Mouse (Mus musculus): ENCODE measurements around the gene Gm43720.
A peak's percentile ranks its signal among the peaks of the same experiment; 100 is the strongest.
"Not testable (repeated sequence)": the region's sequence is repeated elsewhere in the genome, so short reads cannot be mapped to it uniquely, and the experiment has no call there.

Gm43720 gene

DNA sequence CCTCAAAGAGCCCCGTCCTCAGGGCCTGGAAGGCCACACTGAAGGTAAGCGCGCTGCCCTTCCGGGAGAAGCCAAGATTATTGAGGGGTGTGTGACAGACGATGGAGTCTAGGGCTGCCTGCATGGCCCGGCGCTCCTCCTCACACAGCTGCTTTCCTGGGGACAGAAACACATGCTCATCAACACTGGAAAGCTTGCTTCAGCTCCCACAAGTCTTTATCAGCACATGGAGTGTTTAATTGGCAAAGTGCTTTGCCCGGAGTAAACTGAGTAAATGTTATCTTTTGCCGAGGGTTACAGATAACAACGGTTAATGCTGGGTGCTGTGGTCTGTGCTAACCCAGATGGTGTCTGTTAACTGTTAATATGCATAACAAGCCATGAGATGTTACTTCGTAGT, 18.9 kb downstream of the Gm43720 start:
- DNase-seq, result no peak

DNA sequence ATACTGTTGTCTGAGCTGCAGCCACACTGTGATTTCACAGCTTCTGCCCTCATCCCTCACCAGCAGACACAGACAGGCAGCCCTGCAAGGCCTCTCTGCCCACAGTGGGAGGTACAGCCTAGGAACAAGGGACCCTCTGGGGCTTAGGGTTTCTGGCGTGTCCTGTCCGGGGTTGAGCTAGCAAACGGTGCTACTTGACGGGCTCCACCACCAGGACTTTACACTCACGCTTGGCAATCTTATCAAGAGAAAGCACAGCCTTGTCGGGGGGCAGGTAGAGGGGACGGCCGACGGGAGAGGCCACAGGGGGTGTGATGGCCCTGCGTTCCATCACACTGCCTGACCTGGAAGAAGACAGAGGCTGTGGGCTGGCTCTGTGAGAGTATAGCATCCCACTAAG, 19.7 kb downstream of the Gm43720 start:
- no peak for DNase-seq

DNA sequence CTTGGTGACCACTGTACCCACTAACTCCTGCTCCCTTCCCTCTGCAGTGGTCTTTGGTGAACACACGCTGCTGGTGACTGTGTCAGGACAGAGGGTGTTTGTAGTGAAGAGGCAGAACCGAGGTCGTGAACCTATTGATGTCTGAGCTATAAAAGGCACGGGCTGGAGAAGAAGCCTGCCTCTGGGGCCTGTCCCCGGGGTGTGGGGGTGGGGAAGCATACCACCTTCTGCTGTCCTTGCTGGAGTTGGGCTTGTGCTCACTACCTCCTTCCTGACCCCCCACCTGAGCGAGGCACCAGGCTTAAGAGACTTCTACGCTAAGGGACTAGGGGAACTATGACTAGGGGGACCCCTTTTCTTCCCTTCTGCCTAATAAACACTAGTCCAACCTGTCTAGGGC, 20.8 kb downstream of the Gm43720 start:
- DNase-seq, result no peak

DNA sequence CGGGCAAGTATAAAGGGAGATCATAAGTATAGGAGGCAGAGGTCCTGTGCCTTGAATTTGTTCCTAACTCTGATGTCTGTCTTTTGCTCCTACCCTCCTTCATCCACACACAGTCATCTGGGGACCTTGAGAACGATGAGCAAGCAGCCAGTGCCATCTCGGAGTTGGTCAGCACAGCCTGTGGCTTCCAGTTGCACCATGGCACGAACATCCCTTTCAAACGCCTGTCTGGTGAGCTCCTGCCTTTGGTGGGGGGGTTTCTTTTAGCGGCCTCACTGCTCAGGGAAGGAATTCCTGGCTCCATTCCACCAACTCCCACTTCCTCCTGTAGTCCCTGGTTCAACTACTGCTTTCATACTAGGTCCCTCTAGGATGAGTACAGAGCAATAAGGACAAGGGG, 21.2 kb downstream of the Gm43720 start:
- peak; percentile 56 for DNase-seq

DNA sequence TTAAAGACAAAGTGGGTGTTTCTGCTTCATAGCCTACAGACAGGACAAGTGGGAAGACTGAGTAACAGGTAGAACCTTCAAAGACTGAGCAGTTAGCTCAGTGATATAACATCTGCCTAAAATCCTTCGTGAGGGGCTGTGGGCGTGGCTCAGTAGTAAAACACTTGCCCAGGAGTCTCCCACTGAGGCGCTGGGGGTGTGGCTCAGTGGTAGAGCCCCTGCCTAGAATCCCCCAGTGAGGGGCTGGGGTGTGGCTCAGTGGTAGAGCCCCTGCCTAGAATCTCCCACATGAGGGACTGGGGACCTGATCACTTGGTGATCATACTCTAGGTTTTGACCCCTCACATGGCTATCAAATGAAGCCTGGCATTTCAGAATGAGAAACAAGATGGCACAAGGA, 21.7 kb downstream of the Gm43720 start:
- DNase-seq, result no peak

DNA sequence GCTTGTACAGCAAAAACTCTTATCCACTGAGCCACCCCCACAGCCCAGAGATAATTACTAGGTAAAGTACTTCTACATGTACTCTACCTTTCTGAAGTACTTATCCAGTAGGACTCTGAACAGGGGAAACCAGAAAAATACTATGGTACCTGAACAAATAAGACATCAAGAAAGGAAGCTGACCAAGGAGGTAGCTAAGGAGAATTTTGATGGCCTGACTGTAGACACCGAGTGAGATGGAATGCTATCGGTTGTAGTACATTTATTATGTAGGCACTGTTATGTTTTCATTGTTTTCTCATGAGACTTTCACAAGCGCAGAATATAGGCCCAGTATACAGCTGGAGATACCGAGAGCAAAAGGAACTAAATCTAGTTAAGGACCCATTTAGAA, 22.2 kb downstream of the Gm43720 start:
- DNase-seq, result no peak

DNA sequence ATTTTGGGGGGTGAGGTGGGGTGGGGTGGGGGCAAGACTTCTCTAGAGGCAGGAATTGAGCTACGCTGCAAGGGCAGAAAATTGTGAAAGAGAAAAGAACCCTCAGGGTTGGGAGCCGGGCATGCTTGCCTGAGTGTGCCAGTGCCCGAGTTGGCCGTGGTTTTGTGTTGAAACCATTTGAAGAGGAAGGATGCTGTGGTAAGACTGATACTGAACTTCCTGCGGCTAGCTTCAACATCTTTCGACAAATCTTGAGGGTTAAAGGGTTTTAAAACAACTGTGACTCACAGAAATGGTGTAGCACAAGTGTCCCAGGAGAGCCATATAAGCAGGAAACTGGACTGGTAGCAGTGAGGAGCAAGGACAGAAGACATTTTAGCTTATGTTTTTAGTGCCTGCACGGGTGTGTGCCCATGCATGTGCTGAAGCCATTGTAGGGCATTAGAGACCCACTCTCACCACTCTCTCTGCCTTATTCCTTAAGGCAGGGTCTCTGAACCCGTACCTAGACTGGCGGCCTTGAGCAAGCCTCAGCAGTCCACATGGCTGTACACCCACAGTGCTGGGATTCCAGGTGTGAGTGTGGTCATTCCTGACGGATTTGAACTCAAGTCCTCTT, 22.7 kb downstream of the Gm43720 start:
- DNase-seq, result peak; percentile 54

DNA sequence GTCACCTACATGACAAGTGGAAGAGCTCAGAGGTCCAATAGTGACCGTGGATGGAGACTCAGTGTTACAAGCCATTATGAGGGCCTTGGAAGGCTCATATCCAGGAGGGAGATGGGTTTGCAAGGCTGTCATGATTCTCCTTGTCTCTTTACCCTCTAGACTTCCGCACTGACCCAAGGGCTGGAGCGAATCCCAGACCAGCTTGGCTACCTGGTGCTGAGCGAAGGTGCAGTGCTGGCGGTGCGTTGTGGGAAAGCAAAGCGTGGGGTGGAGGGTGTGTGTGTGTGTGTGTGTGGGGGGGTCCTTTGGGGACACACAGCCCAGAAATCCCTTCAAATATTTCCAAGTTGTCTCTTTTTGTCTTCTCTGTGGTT, 23.7 kb downstream of the Gm43720 start:
- DNase-seq, result no peak

DNA sequence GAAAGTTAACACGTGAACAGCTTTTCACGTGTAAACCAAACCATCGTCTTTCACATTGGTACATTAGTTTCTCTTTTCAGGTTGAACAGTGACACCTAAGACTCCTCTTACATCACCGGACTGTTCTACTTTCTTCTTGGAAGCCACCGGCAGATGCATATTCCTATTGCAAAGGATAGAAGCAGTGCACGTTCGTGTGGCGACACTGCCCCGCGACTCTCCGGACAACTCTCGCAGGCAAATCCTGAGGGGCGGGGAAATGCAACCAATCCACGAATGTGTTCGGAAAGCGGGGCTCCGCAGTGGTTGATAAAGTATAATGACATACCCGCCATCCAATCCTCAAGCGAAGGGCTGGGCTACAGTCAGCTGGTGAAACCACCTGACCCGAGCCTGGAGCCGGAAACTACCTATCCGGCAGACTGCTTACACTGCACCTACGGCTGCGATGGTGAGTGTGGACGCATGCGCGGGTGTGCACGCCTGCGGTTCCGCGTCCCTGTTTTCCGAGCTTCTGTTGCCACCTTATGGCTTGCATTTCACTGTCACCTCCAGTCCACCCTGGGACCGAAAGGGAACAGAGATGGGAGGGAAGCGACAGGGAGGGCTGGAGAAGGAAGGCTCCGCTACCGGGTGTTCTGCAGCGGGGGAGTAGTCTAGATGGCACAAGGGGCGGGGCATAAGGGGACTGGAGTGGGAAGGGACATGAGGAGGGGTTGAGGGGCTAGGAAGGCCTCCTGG, 24.2 kb downstream of the Gm43720 start, which contains the start of gene Lamtor4:
Gene Lamtor4, plus strand, starts transcription at position 130 of the 741 bp plus-strand sequence.
- peak; percentile 98 for DNase-seq

DNA sequence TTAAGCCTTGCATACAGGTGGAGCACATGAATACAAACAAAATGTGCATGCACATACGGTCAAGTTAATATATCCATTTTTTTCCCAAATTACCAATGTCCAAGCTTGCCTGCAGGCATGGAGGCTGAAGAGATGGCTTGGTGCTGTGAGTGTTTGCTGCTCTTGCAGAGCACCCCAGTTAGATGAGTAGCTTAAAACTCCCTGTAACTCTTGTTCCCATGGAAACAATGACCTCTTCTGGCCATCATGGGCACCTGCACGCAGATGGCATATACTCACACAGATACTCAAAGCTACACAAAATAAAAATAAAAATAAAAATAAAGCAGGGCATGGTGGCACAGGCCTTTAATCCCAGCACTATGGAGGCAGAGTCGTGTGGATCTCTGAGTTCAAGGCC, 26.7 kb downstream of the Gm43720 start:
- DNase-seq, result no peak

DNA sequence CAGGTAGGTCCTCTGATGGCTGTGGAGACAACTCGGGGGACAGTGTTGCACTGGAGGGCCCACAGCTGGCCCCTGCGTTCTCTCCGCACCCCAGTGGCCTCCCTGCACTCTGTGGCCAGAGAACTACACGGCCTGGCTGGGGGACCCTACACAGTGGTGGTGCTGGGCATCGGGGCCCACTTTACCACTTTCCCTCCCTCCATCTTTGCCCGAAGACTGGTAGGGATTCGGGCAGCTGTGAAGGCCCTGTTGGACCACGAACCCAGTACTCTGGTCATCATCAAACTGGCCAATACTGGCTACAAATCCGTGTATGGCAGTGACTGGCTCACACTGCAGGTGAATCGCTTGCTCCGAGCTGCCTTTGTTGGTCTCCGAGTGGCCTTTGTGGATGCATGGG, 28.6 kb downstream of the Gm43720 start:
- DNase-seq, result no peak

DNA sequence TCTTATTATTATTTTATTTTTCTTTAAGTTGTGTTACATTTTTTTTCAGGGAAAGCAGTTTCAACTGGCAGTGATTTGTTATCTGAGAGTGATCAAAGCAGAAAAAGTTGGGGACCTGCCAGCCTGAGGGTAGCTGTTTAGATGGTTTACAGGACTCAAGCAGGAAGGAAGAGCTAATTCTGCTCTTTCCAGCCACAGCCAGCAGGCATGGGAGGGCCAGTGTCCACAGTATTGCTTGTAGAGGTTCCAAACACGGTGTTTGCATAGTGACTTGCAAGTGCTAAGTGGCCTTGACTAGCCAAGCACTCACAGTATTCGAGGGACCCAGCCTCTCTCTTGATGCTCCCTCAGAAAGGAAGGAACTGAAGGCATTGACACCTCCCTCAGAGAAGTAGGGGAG, 38.2 kb downstream of the Gm43720 start:
- DNase-seq, result no peak

DNA sequence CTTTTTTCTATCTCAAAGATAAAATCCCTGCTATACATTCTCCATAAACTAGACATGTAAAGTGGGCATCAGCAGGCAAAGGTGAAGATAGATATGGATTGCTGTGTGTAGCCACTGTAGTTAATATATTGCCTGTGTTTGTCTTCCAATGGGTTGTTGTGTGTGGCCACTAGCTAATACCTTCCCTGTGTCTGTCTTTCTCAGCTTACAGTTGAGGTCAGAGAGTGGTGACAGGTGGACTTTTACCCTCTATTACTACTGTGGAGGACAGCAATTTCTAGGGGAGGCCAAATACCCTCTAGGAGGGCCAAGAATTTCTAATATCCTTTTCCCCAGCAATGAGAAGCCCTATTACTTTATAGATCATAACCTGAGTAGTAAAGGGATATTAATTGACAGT, 45.5 kb downstream of the Gm43720 start:
- no peak for DNase-seq

DNA sequence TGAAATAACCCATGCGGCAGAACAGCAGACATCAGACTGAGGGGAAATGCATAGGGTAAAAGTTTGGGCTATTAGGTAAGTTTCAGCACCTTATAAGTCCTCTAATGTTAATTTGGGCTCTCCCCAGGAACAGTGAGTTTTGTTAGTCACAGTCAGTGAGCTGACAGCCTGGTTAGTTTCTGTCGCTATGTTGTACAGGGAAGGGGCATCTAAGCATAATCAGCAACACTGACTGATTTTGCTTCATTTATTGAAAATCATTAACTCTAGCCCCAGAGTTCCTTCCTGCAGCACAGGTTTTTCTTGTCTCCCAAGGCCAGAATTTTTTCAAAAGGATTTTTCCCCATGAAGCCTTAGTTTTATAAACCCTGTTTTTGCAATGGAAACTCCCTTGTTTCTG, 46.0 kb downstream of the Gm43720 start:
- no peak for DNase-seq

DNA sequence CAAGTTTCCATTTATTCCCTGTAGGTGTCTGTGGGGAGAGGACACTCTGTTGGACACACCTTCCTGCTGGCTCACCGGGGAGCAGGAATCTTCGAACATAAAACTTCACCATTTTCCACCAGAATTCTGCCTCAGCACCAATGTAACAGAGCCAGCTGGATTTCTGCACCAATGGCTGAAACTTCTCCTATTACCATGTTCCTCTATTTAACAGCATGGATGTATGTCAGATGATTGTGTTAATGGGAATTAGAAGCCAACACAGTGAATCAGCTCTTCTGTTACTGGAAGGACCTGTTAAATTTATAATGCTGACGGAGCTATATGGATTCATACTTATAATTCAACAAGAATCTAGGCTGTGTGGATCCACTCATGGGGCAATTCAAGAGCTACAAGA, 50.2 kb downstream of the Gm43720 start:
- no peak for DNase-seq

DNA sequence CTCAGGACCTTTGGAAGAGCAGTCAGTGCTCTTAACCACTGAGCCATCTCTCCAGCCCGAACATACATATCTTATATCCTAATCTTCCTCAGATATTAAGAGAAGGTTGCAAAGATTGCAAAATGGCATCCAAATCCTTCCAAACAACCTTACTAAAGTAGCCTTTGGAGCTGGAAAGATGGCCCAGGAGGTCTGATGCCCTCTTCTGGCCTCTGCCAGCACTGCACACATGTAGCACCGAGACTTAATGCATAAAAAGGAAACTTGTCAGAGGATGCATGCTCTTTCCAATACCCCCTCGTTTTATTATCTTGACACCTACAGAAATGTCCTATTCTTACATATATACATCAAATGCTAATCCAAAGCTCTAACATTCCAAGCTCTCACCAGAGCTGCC, 51.7 kb downstream of the Gm43720 start:
- DNase-seq, result no peak

DNA sequence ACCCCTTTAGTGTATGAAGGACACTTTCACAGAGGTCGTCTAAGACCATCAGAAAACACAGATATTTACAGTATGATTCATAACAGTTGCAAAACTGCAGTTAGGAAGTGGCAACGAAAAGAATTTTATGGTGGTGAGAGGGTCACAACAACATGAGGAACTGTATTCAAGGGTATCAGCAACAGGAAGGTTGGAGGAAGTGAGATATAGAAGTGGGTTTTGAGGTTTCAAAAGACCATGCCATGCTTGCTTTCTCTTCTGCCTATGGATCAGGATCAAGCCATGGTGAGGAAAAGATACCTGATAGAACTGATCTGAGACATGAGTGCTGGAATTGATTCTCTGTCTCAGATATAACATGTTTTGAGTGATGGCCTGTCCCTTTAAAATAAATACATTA, 52.4 kb downstream of the Gm43720 start:
- no peak for DNase-seq

DNA sequence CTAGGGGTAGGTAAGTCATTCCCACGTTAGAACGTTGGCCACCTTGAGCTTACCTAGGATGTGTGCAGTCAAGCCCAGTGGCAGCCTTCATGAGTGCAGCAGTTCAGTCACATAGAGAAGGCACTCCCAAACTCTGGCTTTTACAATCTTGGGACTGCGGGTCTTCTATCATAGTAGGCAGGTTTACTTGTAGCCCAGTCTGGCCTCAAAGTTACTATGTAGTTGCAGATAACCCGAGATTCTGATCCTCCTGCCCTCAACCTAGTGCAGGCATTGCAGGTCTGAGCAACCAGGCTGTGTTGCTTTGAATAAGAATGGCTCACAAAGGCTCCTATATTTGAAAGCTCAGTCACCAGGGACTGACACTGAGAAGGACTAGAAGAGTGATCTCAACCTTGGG, 53.3 kb downstream of the Gm43720 start:
- DNase-seq, result no peak

DNA sequence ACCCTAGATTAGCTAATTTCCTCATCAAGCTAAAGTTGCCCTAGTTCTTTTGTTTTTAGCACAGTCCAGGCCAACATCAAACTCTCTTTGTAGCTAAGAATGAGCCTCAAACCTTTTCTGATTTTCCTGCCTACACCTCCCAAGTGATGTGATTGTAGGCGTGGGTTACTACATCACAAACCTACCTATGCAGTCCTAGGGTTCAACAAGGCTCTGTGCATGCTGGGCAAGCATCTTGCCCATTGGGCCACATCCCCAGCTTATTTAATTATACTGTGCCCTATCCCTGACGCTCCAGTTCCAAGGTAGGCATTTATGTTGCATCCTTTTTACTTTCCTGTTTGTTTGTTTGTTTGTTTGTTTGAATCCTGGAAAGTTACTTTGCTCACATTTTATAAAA, 54.1 kb downstream of the Gm43720 start, which contains the start of gene Nxpe5:
Gene Nxpe5, plus strand, starts transcription at position 199 of the 400 bp plus-strand sequence.
- no peak for DNase-seq

DNA sequence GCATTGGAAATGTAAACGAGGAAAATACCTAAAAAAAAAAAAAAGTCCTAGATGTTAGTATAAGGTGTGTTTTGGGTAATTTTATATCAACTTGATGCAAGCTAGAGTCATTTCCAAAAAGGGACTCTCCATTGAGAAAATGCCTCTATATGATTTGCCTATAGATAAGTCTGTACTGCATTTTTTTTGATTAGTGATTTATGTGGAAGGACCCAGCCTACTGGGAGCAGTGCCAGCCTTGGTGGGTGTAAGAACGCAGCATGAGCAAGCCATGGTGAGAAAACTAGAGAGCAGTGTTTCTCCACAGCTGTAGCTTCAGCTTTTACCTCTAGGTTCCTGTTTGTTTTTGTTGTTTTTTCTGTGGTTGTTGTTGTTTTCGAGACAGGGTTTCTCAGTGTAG, 56.5 kb downstream of the Gm43720 start:
- no peak for DNase-seq

DNA sequence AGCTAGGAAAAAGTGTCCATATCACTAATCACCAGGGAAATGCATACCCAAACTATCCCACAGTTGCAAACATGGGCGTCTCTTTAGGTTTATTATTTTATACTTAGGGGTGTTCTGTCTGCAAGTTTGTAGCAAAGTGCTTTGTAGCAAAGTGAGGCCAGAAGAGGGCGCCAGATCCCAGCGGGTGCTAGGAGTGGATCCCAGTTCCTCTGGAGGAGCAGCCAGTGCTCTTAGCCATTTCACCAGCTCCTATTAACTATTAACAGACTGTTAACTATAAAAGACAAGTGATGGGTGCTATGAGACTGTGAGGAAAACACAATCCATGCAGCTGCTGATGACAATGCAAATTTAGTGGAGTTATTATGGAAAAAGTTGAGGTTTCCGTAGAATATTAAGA, 57.6 kb downstream of the Gm43720 start:
- peak; percentile 70 for DNase-seq

DNA sequence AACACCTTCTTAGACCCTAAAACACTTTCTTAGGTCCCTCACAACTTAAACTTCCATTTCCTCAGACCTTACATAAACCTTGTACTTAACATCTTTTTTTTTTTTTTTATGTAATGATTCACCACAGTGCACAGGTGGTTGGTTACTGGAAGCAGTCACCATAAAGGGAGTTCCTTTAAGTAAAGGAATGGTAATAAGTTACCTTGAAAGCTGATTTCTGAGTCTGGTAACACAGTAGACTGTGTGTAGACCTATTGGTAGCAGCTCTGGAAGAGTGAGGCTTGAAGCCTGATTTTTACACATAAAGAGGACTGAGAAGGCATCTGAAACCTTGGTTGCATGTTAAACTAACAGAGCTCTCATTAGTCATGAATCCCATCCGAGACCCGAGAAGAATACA, 59.9 kb downstream of the Gm43720 start:
- DNase-seq, result no peak

DNA sequence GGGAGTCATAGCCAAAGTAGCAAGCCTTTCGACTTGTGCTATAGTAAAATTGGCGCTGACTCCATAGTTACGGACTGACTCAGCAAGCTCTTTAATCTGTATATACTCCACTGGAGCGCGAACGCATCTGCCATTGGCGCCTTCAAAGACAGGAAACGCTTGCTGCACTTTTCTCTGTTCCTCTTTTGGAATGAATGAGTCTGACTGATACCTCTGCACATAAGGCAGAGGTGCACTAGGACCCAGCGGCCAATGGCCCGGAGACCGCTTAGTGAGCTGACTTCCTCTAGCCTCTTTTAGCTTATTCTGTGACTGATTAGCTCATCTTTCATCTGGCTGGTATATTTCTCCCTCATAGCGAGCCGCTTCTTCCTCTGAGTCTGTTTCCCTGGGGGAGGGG, 63.1 kb downstream of the Gm43720 start:
- not testable (repeated sequence) for DNase-seq
